Mouse (Mus musculus): Measurements from ENCODE around the gene Nsd1.

Nsd1 gene

GRCm38 (mm10) chr13:55190121-55190868 is 19.3 kb upstream of the Nsd1 start:
- in situ Hi-C loops (cut with MboI, MseI), result no loop called here

DNA sequence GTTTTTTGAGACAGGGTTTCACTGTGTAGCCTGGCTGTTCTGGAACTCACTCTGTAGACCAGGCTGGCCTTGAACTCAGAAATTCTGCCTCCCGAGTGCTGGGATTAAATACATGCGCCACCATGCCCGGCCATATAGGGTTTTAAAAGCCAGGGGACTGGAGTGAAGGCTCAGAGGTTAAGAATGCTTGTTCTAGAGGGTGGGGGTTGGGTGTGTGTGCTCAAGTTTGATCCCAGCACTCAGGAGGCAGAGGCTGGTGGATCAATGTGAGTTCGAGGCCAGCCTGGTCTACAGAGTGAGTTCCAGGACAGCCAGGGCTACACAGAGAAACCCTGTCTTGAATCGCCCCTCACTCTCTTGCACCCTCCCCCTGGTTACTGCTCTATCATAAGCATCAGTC is 18.0 kb upstream of the Nsd1 start:
- in situ Hi-C loops (cut with MboI, MseI), result no loop called here

DNA sequence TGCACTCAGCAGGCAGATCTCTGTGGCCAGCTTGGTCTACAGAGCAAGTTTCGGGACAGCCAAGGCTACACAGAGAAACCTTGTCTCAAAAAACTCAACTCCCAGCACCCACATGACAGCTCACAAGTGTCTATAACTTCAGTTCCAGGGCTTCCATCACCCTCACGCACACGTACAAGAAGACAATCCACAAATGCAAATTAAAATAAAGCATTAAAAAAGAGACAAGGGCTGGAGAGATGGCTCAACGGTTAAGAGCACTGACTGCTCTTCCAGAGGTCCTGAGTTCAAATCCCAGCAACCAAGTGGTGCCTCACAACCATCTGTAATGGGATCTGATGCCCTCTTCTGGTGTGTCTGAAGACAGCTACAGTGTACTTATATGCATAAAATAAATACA is 6.8 kb upstream of the Nsd1 start:
- in situ Hi-C loops (cut with MboI, MseI), result loop anchor here (10.0 kb wide), 1 partner anchor 332 kb away; the partner anchor contains the start of gene Ddx41

DNA sequence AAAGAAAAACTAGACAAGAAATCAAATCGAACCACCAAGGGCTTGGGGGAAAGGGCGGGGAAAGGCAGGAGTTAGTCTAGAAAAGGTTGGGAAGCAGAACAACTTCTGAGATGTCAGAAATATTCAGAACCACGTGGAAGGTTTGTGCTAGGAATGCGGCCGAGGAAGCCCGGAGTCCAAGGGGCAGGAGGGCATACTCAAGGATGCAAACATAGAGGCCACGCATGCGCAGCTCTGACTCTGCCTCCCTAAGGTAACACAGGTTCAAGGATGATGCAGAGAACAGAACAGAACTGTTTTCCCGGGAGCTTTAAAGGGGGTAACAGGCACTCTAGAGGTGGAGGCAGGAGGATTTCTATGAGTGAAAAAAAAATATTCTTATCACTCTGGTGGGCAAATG is 5.8 kb upstream of the Nsd1 start:
- in situ Hi-C loops (cut with MboI, MseI), result loop anchor here (10.0 kb wide), 1 partner anchor 331 kb away; the partner anchor contains the start of gene Ddx41

GRCm38 (mm10) chr13:55204667-55205389 is 4.8 kb upstream of the Nsd1 start:
- in situ Hi-C loops (cut with MboI, MseI), result loop anchor here (5.0 to 10.0 kb wide), 2 partner anchors 330 to 503 kb away; partner anchors contain the start of genes Cdhr2 and Ddx41

DNA sequence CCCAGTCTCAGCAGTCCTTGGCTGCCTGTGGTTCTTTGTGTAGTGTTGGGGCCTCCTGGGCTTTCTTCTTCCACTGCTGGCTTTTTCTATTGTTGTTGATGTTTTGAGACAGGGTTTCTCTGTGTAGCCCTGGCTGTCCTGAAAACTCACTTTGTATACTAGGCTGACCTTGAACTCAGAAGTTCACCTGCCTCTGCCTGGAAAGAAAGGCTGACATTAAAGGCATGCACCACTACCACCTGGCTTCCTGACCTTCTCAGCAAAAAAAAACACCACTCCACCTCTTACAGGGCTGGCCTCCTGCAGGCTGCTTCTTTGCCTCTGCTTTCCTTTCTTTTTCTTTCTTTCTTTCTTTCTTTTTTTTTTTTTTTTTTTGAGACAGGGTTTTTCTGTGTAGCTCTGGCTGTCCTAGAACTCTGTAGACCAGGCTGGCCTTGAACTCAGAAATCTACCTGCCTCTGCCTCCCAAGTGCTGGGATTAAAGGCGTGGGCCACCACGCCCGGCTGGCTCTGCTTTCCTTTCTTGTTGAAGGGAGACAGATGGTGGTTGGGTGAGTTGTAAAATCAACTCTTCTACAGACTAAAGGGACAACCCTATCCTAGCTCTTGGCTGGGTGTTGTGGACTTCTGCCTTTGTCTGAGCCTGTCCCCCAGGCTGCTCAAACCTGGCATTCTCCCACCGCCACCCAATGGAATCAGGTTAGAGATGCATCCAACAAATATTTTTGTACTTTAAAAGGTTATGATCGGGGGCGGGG is 4.0 kb upstream of the Nsd1 start:
- in situ Hi-C loops (cut with MboI, MseI), result loop anchor here (5.0 to 10.0 kb wide), 2 partner anchors 329 to 503 kb away; partner anchors contain the start of genes Cdhr2 and Ddx41

DNA sequence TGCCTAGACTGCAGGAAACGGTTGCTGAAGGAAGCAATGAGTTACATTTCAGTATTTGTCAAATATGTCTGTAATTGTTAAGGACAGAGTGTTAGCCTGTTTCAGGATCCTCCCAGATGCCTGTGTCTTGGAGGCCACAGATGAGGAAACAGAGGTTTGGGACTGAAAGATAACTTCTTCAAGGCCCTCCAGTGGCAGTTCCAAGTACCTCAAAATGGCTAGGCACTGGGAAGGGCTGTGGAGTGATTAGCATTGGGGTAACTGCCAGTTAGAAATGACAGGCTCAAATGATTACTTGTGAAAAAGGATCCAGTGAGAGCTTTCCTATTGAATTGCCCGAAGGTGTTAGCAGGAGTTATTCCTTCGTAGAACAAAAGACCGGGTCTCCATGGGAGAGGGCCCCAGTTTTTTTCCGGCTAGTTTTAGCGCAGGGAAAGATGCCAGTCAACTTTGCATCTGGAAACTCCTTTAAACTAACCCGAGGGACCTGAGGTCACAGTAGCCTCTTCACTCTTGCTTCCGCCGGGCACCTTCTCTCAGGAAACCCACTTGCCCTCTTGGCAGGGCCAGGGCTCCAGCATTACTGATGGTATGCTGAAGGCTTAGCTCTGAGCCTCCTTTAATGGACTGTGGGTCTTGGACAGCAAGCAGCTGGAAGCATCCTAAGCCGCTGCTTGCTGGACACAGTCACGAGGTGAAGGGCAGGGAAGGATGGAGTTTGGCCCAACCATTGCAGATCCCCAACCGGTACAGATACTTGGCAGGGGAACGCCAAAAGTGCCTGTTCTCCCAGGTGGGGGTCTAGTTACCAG is 539 bp upstream of the Nsd1 start:
- in situ Hi-C loops (cut with MboI, MseI), result loop anchor here (5.0 to 10.0 kb wide), 2 partner anchors 326 to 507 kb away; partner anchors contain the start of genes Cdhr2 and Ddx41

DNA sequence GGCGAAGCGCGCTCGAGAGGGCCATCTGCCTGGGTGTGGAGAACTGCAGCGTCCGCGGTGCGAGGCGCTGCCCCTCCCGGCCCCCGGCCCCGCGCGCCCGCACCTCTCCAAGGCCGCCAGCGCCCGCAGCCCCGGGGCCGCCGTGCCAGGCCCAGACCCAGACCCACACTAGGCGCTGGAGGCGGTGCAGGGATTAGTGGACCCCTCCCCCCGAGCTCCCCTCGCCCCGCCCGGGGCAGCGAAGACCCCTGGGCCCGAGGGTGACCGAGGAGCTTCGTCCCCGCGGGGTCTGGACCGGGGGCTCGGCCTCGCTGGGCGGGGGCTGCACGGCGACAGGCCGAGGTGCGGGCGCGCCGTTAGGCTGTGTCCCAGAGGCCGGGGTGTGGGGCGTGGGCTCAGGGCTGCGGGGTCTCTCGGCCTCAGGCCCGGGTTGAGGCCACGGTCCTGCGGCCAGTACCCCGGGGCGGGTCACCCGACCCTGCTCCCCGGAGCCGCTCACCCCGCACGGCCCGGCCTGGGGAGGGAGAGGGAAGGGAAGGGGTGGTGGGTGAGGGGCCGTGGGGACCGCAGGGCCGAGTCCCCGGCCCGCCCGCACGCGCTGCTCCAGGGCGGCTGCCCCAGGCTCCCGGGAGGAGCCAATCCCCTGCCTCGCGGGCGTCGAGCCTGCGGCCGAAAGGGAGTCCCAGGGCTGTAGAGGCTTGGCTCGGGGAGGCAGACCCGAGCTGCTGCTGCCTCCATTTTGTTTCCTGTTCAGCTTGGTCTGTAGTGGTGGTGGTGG is 800 bp downstream of the Nsd1 start:
- in situ Hi-C loops (cut with MboI, MseI), result no loop called here

DNA sequence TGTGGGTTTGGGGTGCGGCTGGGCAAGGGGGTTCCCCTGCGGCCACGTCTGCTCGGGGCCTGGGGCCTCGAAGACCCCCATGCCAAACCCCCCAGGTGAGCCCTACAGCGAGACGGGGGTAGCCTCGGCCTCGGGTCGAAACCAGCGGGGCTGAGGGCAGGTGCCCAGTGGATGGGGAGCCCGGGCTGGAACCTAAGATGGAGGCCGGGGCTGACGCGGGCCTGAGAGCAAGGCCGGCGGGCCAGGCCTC is 1.3 kb downstream of the Nsd1 start:
- in situ Hi-C loops (cut with MboI, MseI), result no loop called here

DNA sequence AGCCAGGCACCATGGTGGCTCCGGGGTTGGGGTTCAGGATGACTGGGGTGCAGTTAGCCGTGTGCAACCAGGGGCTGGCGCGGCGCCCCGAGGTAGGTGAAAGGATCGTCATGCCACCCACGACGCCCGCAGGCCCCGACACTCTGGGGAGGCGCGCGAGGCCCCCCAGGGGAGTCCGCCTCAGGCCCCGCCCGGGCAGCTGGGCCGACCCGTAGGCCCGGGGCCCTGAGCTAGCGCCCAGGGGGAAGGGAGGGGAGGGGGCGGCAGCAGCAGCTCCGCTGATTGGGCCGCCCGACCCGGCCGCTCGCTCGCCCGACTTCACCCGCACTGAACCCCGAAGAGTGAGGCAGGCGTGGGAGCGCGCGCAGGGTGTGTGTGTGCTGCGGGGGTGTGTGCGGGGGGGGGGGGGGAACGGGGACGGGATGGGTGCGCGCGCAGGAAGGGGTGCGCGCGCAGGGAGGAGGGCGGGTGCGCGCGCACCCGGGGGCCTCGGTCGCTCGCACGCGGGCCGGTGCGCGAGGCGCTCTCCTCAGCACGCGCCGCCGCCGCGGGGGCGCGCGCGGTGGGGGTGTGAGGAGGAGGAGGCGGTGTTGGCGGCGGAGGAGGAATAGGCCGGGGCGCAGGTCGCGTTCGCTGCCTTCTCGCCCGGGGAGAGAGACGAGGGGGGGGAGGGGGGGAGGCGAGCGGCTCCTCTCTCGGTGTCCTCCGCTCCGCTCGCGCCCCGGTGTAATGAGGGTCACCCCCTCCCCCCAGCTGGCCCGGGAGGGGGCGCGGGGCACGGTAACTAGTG is 1.8 kb downstream of the Nsd1 start:
- in situ Hi-C loops (cut with MboI, MseI), result no loop called here

DNA sequence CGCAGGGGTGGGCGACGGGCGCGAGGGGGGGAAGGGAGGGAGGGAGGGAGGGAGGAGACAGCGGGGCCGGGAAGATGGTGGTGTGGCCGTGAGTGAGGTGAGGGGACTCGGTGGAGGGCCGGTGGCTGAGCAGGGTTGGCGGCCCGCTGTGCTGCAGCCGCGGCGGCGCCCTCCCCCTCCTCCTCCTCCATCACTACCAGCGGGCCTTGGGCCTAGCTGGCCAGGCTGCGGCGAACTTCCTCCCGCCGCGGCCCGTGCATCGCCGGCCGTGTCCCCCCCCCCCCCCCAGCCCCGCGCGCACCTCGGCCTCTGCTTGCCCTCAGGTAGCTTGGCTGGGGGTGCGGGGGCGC is 2.4 kb downstream of the Nsd1 start:
- in situ Hi-C loops (cut with MboI, MseI), result no loop called here

DNA sequence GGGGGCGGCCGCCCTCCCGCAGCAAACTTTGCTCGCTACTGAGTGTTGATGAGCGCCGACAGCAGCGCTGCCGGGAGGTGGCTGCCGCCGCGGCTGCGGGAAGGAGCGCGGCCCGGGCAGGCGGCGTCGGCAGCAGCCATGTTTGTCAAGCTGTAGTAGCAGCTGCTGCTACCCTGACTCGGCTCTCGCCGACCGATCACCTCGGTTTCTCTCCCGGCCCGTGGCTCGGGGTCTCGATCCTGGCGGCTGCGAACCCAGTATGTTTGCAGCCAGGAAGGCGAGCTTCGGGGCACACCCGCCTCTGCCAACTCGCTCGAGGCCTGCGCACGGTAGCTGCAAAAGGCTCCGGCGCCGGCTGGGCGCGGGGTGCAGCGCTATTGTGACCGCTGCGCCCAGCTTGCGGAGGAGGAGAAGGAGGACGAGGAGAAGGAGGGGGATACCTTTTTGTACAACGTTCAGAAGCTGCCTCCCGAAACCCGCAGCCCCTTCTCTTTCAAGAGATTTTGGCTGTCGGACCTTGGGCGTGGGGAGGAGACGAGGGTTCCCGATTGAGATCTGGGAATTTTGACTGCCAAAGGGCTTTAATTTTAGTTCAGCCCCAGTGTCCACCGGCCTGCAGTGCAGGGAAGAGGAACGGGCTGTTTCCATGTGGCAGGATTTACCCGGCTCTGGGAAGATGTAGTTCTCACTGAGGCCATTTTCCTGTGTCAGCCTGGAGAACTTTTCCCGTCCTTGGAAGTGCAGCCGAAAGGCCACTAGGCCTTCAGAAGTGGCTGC is 3.0 kb downstream of the Nsd1 start:
- in situ Hi-C loops (cut with MboI, MseI), result no loop called here

GRCm38 (mm10) chr13:55213138-55213806 is 3.7 kb downstream of the Nsd1 start:
- in situ Hi-C loops (cut with MboI, MseI), result no loop called here

DNA sequence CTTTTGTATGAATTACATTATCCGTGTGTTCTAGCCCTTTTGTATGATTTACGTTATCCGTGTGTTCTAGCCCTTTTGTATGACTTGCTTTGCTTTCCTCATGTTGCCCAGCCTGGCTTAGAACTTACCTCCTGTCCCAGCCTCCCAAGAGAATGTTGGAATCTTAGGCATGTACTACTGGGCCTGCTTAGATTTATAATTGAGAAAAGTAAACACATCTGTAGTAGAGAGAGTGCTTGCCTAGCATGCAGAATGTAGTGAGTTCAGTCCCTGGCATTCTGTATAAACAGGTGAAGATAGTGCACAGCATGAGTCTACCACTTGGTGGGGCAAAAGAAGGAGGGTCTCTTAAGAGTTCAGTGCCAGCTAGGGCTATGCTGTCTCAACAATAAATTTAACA is 14.8 kb downstream of the Nsd1 start:
- in situ Hi-C loops (cut with MboI, MseI), result no loop called here

DNA sequence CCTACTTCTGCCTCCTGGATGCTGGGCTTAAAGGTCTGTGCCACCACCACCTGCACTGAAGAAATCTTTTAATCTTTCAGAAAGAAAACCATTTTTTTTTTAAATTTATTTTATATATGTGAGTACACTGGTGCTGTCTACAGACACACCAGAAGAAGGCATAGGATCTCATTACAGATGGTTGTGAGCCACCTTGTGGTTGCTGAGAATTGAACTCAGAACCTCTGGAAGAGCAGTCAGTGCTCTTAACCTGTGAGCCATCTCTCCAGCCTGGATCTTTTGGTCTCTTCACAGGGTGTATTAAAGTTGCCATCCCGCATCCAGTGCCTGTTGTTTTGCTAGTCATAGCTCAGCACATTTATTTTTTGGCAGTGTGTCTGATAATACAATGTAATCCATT is 21.1 kb downstream of the Nsd1 start:
- in situ Hi-C loops (cut with MboI, MseI), result loop anchor here (25.0 kb wide), 1 partner anchor 432 kb away; no protein-coding TSS in a partner anchor

DNA sequence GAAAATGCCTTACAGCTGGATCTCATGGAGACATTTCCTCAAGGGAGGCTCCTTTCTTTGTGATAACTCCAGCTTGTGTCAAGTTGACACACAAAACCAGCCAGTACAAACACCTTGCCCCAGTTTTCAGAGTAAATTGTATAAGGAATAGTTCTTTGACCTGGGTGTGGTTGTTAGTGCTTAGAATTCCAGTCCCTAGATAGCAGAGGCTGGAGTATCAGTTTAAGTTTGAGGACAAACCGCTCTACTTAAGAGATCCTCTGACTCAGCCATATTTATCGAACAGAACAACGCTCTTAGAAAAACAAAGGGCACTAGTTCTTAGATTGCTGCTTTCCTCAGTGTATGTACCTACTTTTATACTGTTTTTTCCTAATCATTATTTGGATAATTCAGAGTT is 33.6 kb downstream of the Nsd1 start:
- in situ Hi-C loops (cut with MboI, MseI), result loop anchor here (25.0 kb wide), 1 partner anchor 419 kb away; no protein-coding TSS in a partner anchor

DNA sequence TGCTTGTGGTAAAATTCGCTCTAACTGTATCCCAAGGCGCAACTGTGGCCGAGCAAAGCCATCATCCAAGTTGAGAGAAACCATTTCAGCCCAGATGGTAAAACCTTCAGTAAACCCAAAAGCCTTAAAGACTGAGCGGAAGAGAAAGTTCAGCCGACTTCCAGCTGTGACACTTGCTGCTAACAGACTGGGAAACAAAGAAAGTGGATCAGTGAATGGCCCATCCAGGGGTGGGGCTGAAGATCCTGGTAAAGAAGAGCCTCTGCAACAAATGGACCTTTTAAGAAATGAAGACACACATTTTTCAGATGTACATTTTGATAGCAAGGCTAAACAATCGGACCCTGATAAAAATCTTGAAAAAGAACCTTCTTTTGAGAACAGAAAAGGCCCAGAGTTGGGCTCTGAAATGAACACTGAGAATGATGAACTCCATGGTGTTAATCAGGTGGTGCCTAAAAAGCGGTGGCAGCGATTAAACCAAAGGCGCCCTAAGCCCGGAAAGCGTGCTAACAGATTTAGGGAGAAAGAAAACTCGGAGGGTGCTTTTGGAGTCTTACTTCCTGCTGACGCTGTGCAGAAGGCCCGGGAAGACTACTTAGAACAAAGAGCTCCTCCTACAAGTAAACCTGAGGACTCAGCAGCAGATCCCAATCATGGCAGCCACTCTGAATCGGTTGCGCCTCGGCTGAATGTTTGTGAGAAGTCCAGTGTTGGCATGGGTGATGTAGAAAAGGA is 37.9 kb downstream of the Nsd1 start:
- in situ Hi-C loops (cut with MboI, MseI), result loop anchor here (5.0 to 25.0 kb wide), 2 partner anchors 55 to 415 kb away; no protein-coding TSS in a partner anchor

DNA sequence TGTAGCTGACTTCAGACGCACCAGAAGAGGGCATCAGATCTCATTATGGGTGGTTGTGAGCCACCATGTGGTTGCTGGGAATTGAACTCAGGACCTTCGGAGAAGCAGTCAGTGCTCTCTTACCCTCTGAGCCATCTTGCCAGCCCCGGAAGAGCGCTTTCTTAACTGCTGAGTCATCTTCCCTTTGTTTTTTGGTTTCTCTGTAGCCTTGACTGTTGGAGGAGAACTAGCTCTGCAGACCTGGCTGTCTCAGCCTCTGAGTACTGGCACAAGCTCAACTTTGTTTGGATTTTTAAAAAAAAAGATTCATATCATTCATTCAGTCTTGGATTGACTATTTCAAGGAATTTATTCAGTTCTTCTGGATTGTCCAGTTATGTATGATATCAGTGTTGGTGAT is 39.7 kb downstream of the Nsd1 start:
- in situ Hi-C loops (cut with MboI, MseI), result loop anchor here (5.0 to 25.0 kb wide), 2 partner anchors 53 to 413 kb away; no protein-coding TSS in a partner anchor

Data from regulatory T cell (primary cell).